Mouse (Mus musculus) cerebellum, adult 2 months (tissue): ENCODE measurements around the gene Rsrc2. TPM values are rescaled to one million over a fixed set of nuclear protein-coding genes. Genes with fewer than 3 reads are reported as not detected.

Experiments
- DNase-seq, 2 experiments: peaks; one replicate each; pipeline ENCODE4 v3.0.0; 2021
- H3K27ac ChIP-seq: fragments of 200-500 bp; 2 replicates; pipeline ENCODE4 v1.5.1; 2012; ENCODE audit warnings: low read length, control low read depth, inconsistent platforms; ENCODE audit not compliant: insufficient read depth
- H3K27me3 ChIP-seq: fragments of 200-500 bp; 2 replicates; pipeline ENCODE4 v1.6.1; 2012; ENCODE audit warnings: inconsistent platforms, mild to moderate bottlenecking, low read length, moderate library complexity; ENCODE audit not compliant: control insufficient read depth, insufficient read depth
- H3K4me1 ChIP-seq: fragments of 200-500 bp; 2 replicates; pipeline ENCODE4 v1.6.1; 2011; ENCODE audit warnings: low read length; ENCODE audit not compliant: control insufficient read depth, insufficient read depth
- H3K4me3 ChIP-seq: fragments of 200-500 bp; replicated peaks from 2 replicates; pipeline ENCODE3; 2011; ENCODE audit warnings: mild to moderate bottlenecking, low read depth, low read length, control low read depth; ENCODE audit not compliant: insufficient read depth
- CTCF ChIP-seq: fragments of 200-500 bp; IDR thresholded peaks from 2 replicates; pipeline ENCODE4 v1.5.1; 2011; ENCODE audit warnings: low read depth, mild to moderate bottlenecking, control low read depth, low read length, moderate library complexity, borderline replicate concordance; ENCODE audit not compliant: insufficient read depth
- POLR2A ChIP-seq: fragments of 200-500 bp; IDR thresholded peaks from 2 replicates; pipeline ENCODE4 v1.6.1; 2011; ENCODE audit warnings: low read length, control low read depth, borderline replicate concordance; ENCODE audit not compliant: insufficient read depth
- WGBS: fragments of 180-500 bp; shearing (Covaris S2); methylation state at CpG from one replicate; pipeline ENCODE4 v1.1.7; 2018; 5-methylcytosine and 5-hydroxymethylcytosine counted together
- polyA plus RNA-seq: library from polyadenylated mRNA; depleted of rRNA; stranded (reverse); fragments of >200 nt; gene quantifications from 2 replicates; pipeline ENCODE4 v1.2.3, GENCODE M21; 2012; rRNA removed

The Rsrc2 gene
- polyA plus RNA-seq, 1 experiment: 95.1 TPM

DNA sequence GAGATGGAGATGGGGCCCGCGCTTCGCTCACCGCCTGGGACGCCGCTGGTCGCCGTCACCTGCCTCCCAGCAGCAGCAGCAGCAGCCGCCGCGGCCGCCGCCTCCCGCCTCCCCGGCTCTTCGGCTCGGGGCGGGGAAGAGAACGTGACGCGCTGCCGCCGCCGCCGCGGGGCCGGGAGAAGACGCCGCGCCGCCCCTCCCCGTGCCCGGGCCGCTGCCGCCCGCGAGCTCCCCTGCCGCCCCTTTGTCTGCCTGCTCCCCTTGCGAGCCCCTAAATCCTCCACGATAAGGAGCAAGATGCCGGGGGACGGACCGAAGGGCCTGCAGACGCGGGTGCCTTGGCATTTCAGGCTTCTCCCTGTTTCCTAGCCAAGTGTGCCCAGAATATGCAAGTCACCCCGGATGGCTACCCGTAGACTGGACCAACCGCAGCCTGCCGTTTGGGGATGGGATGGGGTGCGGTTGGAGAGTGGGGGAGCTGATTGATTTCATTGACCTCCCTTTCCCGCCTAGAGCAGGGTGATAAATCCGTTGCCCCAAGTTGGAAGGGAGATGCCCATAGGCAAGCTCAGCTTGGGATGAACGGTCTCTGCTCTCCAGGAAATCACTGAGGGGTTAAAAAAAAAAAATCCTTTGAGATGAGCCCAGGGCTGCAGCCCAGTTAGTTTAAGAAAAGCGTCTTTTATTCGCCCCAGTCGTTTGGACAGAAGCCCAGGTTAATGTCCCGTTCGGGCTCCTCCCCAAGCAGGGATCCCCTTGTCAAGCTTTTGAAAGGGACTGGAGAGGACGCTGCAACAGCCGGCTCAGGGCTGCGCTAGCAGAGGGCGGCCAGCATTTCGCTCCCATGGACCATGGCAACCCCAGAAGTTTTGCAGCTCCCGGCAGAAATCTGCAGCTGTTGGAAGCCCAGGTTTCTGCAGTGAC is 64.7 kb downstream of the Rsrc2 start, which contains the start of gene Clip1:
Gene Clip1, minus strand, starts transcription at position 398 of the 924 bp plus-strand sequence.
- H3K27me3 ChIP-seq: no peaks in the 10 kb centered on the region
- H3K27ac ChIP-seq: peak within 1 kb of the TSS; percentile 84
- peak; percentile 63 to 80 for DNase-seq
- under 1% methylated on average over 55 of the region's 64 CpGs for WGBS
- H3K4me1 ChIP-seq: peaks cover 16% of the 10 kb centered on the region
- H3K4me3 ChIP-seq: peak within 1 kb of the TSS; percentile 72
- TF ChIP-seq CTCF (no peak), POLR2A (peak; percentile 70)

DNA sequence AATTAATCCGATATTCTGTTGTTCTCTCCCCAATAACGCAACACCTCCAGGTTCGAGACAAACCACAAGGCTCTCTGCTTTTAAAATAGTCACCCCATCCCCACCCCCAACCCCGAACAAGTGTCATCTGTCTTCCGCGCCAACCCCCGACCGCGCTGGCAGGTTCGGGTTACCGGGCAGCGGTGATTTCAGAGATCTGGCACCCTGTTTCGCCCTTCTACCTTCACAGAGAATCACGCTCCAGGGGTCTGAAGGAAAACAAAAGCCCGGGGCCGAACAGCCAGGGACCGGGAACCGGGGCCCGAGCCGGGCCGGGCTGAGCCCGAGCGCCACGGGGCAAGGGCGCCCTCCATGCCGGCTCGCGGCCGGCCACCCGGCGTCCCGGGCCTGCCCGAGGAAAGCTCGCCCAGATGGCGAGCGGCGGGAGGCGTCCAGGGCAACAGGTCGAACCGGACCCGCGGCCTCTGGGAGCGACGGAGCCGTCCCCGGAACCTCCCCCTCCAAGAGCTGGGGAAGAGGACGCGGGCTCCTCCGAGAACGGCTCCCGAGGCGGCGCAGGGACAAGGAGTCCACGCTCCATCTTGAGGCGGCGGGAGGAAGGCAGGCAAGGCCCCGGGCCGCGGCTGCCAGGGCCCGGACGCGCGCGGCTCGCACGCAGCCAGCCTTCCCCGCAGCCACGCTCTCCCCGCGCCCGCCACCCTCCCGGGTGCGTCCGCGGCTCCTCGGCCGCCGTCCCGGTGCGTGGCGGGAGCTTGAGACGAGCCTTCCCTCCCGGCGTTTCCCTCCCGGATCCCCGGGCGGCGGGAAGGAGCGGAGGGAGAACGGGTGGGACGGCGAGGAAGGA is 65.6 kb downstream of the Rsrc2 start:
- 1% methylated on average over 88 of the region's 92 CpGs for WGBS
- TF ChIP-seq POLR2A (no peak), CTCF (no peak)
- Histone ChIP-seq H3K4me3 (peak overlapping the region; percentile 72), H3K4me1 (peaks cover 22% of the 10 kb centered on the region), H3K27me3 (no peaks in the 10 kb centered on the region), H3K27ac (peak overlapping the region; percentile 84)
- peak; percentile 81 to 83 for DNase-seq

DNA sequence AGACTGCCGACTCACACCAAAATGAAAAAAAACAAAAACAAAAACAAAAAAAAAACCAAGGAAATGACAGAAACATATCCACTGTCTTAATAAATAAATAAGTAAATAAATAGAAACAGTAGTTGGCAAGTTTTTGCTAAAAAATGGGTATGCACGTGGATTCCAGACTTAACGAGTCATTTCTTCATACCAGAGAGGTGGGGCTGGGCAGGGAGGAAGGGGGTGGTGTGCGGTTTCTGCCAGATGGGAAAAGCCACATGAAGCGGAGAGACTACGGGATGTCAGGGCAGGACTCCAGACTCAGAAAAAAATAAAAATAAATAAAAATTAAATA is 66.2 kb downstream of the Rsrc2 start:
- Histone ChIP-seq H3K27ac (peak overlapping the region; percentile 81), H3K4me1 (peaks cover 22% of the 10 kb centered on the region), H3K4me3 (peak overlapping the region; percentile 72), H3K27me3 (no peaks in the 10 kb centered on the region)
- DNase-seq: peak in 1 of 2 experiments; percentile 75
- WGBS: 1% methylated on average over 6 of the region's 6 CpGs
- TF ChIP-seq POLR2A (no peak), CTCF (no peak)

DNA sequence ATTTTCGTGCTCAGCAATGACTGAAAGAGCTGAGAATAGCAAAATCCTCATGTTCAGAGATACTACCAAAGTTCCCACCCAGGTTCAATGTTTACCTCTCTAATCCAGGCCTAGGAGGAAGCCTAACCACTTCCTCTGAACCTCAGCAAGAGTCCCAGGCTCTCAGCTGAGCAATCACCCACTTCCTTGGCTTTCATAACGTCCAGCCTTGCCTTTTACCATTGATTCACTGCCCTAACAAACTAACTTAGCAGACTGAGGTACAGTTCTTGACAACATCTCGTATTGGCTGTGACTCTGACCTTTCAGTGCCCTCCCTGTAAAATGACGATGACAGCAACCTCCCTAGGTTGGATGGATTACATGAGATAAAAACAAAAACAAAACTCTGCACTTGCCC is 66.8 kb downstream of the Rsrc2 start:
- Histone ChIP-seq H3K27ac (peak overlapping the region; percentile 81), H3K4me1 (peaks cover 23% of the 10 kb centered on the region)
- TF ChIP-seq POLR2A (no peak), CTCF (no peak)

DNA sequence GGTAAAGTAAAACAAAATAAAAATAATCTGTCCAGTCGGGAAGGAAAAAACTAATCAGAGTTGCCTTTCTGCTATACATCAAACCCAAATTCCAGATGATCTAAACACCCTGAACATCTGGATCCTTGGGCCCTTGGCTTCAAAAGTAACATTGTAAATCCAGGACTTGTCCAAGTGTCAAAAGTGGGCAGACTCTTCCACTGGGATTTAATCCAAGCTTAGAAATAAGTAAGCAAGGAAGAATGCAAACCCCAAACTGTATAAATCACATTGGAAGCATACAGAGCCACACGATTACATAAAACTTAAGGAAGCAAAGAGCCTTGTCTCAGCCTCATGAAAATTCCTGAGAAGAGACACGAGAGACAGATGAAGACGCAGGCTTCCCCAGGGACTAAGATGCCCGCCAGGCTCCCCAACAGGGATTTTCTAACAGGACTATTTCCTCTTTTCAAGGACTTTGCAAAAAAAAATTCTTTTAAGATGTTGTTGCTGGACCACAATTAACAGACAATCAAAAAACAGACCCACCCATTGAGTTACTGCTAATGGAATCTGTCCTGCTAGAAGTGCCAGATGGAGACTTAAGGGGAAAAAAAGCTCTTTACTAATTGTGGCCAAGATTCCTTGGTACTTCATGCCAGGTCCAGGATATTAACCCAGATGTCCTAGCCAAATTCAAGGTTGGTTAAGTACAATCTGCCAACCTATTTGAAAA is 69.5 kb downstream of the Rsrc2 start:
- Histone ChIP-seq H3K4me1 (peaks cover 37% of the 10 kb centered on the region), H3K27ac (peak overlapping the region; percentile 70; the same call in 1 of the 2 replicates)
- TF ChIP-seq POLR2A (no peak), CTCF (no peak)

More for the DNA sequence above, 66.8 kb downstream of the Rsrc2 start:
- Histone ChIP-seq H3K27me3 (no peaks in the 10 kb centered on the region), H3K4me3 (peak overlapping the region; percentile 72)
- no peak for DNase-seq
- 18% methylated on average over 4 of the region's 4 CpGs for WGBS

DNA sequence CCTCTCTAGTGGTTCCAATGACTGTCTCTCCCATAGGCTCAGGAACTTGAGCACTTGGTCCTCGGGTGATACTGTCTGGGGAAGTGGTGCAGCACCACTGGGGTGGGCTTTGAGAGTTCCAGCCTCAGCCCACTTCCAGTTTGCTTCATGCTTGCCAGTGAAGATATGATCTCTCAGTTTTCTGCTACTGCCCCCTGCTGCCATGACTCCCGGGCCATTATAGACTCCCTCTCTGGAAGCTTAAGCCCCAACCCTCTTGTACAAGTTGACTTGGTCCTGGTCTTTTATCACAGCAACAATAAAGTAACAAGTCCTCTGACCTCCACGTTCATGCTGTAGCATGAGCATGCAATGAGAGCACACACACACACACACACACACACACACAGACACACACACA is 70.1 kb downstream of the Rsrc2 start:
- H3K27me3 ChIP-seq: no peaks in the 10 kb centered on the region
- TF ChIP-seq POLR2A: no peak
- no peak for TF ChIP-seq CTCF
- no peak overlapping the region for H3K4me3 ChIP-seq
- 29% methylated on average over 3 of the region's 3 CpGs for WGBS
- H3K4me1 ChIP-seq: peaks cover 41% of the 10 kb centered on the region
- peak overlapping the region; percentile 70; the same call in 1 of the 2 replicates for H3K27ac ChIP-seq
- DNase-seq: no peak

More for the DNA sequence above, 69.5 kb downstream of the Rsrc2 start:
- Histone ChIP-seq H3K27me3 (no peaks in the 10 kb centered on the region), H3K4me3 (peak overlapping the region; percentile 36)
- 13% methylated on average over 5 of the region's 5 CpGs for WGBS
- peak; percentile 55 to 87 for DNase-seq

Other genes starting within 250 kb of the Rsrc2 start
- 0.90 and 1.0 TPM in 2 replicates for gene B3gnt4, start 239.0 kb downstream of the Rsrc2 start, polyA plus RNA-seq
- 76.3 and 77.9 TPM in 2 replicates for gene Diablo, start 225.2 kb downstream of the Rsrc2 start, polyA plus RNA-seq
- 5.6 and 6.2 TPM in 2 replicates for gene Gm49027, start 223.9 kb downstream of the Rsrc2 start, polyA plus RNA-seq
- gene Vps33a, start 176.4 kb downstream of the Rsrc2 start, polyA plus RNA-seq: 49.7 and 54.1 TPM in 2 replicates
- gene Clip1, start 64.8 kb downstream of the Rsrc2 start, polyA plus RNA-seq: 117 and 128 TPM in 2 replicates
- 60.4 and 63.5 TPM in 2 replicates for gene Zcchc8, start 28.3 kb downstream of the Rsrc2 start, polyA plus RNA-seq
- 0.33 and 0.54 TPM in 2 replicates for gene Kntc1, start 302 bp upstream of the Rsrc2 start, polyA plus RNA-seq
- 0.07 and 0.08 TPM in 2 replicates for gene Hcar2, start 116.1 kb upstream of the Rsrc2 start, polyA plus RNA-seq
- gene Hcar1, start 130.6 kb upstream of the Rsrc2 start, polyA plus RNA-seq: 0.38 and 0.73 TPM in 2 replicates
- 45.6 and 56.3 TPM in 2 replicates for gene Denr, start 157.8 kb upstream of the Rsrc2 start, polyA plus RNA-seq
- 0.67 and 1.5 TPM in 2 replicates for gene Gm43518, start 178.0 kb upstream of the Rsrc2 start, polyA plus RNA-seq
- gene Ccdc62, start 181.3 kb upstream of the Rsrc2 start, polyA plus RNA-seq: 4.6 and 5.8 TPM in 2 replicates
- gene Hip1r, start 224.2 kb upstream of the Rsrc2 start, polyA plus RNA-seq: 41.8 and 42.4 TPM in 2 replicates